ENCODE assay signal across 9 mouse cellular contexts in genomic region chr10:91141564-91141963, GRCm38 (mm10). TPM values are rescaled to one million over a fixed set of nuclear protein-coding genes. Genes with fewer than 3 reads are reported as not detected.
DNase-seq lines count a peak whose midpoint lies in the region; ATAC-seq and TF ChIP-seq lines count a peak whose summit lies in the region.
"Had no signal": no experiment of that assay in that cellular context is flagged by ENCODE, and none has a peak within 500 bp of the region (broad histone marks: within the 10 kb centered on the region; RNA-seq: fewer than 3 reads in every experiment).

No protein-coding gene starts in this region.

- DNase-seq in heart, postnatal 0 days (ENCODE audit: low spot score), result peak; percentile 81
- no peak for DNase-seq in heart, postnatal 4 days
- peak; percentile 78 for DNase-seq in CD4-positive, CD25-positive, alpha-beta regulatory T cell, adult 2 months (ENCODE audit: low read depth, low spot score)
- peak; percentile 70 for DNase-seq in c-Kit-positive CD71-negative TER-119-negative erythroid progenitor cells, embryonic 14.5 days (ENCODE audit: low read depth)
- DNase-seq in lung, postnatal 25 days (ENCODE audit: low spot score), result peak; percentile 17
- no peak for DNase-seq in urinary bladder, postnatal 36 days (ENCODE audit: low spot score in 2 of 2)
- DNase-seq in frontal cortex, postnatal 25 days (ENCODE audit: low spot score in 2 of 2), result no peak
- DNase-seq in left cerebral cortex, adult 9 months (ENCODE audit: low spot score in 2 of 2), result no peak

- H3K9ac ChIP-seq in heart, postnatal 0 days (replicated peaks; ENCODE audit: low read depth, low read length), result no peak overlapping the region
- H3K9ac ChIP-seq: limb, embryonic 12.5 days had no signal

- peak; percentile 78 for TF ChIP-seq CTCF in heart, postnatal 0 days (IDR thresholded peaks at IDR 0.05; ENCODE audit: low read depth)

- peaks cover 6% of the 10 kb centered on the region; the same call in 1 of the 2 replicates for H3K4me1 ChIP-seq in heart, postnatal 0 days (ENCODE audit: control insufficient read depth, insufficient read depth)
- H3K4me1 ChIP-seq: limb, embryonic 12.5 days had no signal

- peak; percentile 47; the same call in 1 of the 2 replicates for ATAC-seq in heart, postnatal 0 days (ENCODE audit: insufficient read depth, low read depth)

- H3K27ac ChIP-seq in heart, postnatal 0 days (ENCODE audit: low read depth), result no peak overlapping the region
- H3K27ac ChIP-seq: limb, embryonic 12.5 days had no signal

- peaks cover 13% of the 10 kb centered on the region for H3K36me3 ChIP-seq in heart, postnatal 0 days (replicated peaks; ENCODE audit: control insufficient read depth, insufficient read depth, low read length)

- no peaks in the 10 kb centered on the region for H3K9me3 ChIP-seq in heart, postnatal 0 days (replicated peaks; ENCODE audit: control insufficient read depth, low read length)
- H3K9me3 ChIP-seq: limb, embryonic 12.5 days had no signal

- H3K4me3 ChIP-seq in heart, postnatal 0 days (ENCODE audit: low read depth, low read length), result no peak overlapping the region
- H3K4me3 ChIP-seq: limb, embryonic 12.5 days had no signal

- 16% methylated on average over 2 of the region's 2 CpGs for WGBS in heart, postnatal 0 days

- TF ChIP-seq EP300 in heart, postnatal 0 days (IDR thresholded peaks at IDR 0.05; ENCODE audit: low read depth), result no peak

- no peaks in the 10 kb centered on the region for H3K27me3 ChIP-seq in heart, postnatal 0 days (ENCODE audit: control insufficient read depth, insufficient read depth, low read length)
- H3K27me3 ChIP-seq: limb, embryonic 12.5 days had no signal

- H3K4me2 ChIP-seq in heart, postnatal 0 days (ENCODE audit: low read depth, low read length), result no peak overlapping the region
- H3K4me2 ChIP-seq: limb, embryonic 12.5 days had no signal

RNA-seq across cellular contexts. Expression of gene Slc25a3, which starts 17.7 kb away (rescaled TPM):
- total RNA-seq in heart, postnatal 0 days (2014; rRNA removed; ENCODE audit: low replicate concordance), result 1,527 and 1,847 TPM in 2 replicates
- 2,043 and 2,050 TPM in 2 replicates for polyA plus RNA-seq in heart, postnatal 0 days (2015; fragmentation: Nextera tagmentation; extraction: Ambion mirVana)
- 1,000 to 10,000 TPM; 1,954 to 1,992 TPM for total RNA-seq in heart, postnatal 4 days (2021)

RNA-seq across cellular contexts. Expression of gene Tmpo, which starts 39.6 kb away (rescaled TPM):
- total RNA-seq in heart, postnatal 0 days (2014; rRNA removed; ENCODE audit: low replicate concordance), result 114 and 219 TPM in 2 replicates
- 61.6 and 62.8 TPM in 2 replicates for polyA plus RNA-seq in heart, postnatal 0 days (2015; fragmentation: Nextera tagmentation; extraction: Ambion mirVana)
- total RNA-seq in heart, postnatal 4 days (2021), result 100 to 1,000 TPM; 186 to 192 TPM

RNA-seq across cellular contexts. Expression of gene Ikbip, which starts 58.8 kb away (rescaled TPM):
- total RNA-seq in heart, postnatal 0 days (2014; rRNA removed; ENCODE audit: low replicate concordance), result 21.1 and 28.6 TPM in 2 replicates
- 31.0 and 31.9 TPM in 2 replicates for polyA plus RNA-seq in heart, postnatal 0 days (2015; fragmentation: Nextera tagmentation; extraction: Ambion mirVana)
- total RNA-seq in heart, postnatal 4 days (2021), result 10 to 100 TPM; 25.2 to 25.3 TPM

RNA-seq across cellular contexts. Expression of gene Apaf1, which starts 59.0 kb away (rescaled TPM):
- 21.8 and 31.7 TPM in 2 replicates for total RNA-seq in heart, postnatal 0 days (2014; rRNA removed; ENCODE audit: low replicate concordance)
- polyA plus RNA-seq in heart, postnatal 0 days (2015; fragmentation: Nextera tagmentation; extraction: Ambion mirVana), result 5.1 and 6.2 TPM in 2 replicates
- total RNA-seq in heart, postnatal 4 days (2021), result 10 to 100 TPM; 18.1 to 19.9 TPM

Comparison
In these comparisons a context has a peak if more than half of its experiments do, and no peak if none do; other contexts are left out.
1. DNase-seq: peak in heart, postnatal 0 days (single experiment), CD4-positive, CD25-positive, alpha-beta regulatory T cell, adult 2 months (single experiment), c-Kit-positive CD71-negative TER-119-negative erythroid progenitor cells, embryonic 14.5 days (single experiment) and lung, postnatal 25 days (single experiment); none in heart, postnatal 4 days (single experiment), urinary bladder, postnatal 36 days (0 of 2), frontal cortex, postnatal 25 days (0 of 2) and left cerebral cortex, adult 9 months (0 of 2).